Mouse (Mus musculus): ENCODE measurements around the gene Vcl.

Vcl gene

DNA sequence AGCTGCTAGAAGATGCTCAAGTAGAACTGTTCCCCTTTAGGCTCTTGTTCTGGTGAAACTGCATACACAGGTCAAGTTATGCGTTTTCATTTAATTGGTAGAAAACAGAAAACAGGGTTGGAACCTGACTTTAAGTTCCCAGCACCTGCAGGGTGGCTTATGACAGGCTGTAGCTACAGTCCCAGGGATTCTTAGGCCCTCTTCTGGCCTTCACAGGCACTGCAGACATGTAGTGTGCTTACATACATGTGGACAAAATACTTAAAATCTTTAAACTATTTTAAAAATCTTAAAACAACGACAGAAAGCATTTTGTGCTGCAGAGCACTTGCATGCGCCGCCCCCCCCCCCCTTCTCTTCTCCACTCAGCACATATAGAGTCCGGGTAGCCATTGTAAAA, 140.4 kb downstream of the Vcl start:
- DNase-seq: no peak

DNA sequence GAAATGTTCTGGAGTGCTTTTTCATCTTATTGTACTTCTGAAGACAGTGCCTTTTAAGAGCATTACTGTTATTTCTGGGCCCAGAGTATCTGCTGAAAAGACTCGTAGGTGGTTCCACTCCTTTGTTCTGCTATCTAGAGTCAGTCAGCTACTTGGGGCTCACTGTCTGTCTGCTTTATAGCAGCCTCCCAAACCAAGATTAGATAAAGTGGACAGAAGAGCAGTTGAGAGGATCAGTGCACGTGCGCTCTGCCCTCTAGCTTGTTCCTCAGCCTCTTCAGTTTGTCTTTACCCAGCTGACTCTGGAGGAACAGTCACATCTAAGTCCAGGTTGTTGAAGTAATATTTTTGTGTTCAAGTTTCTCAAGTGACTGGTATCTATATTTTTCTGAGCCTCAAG, 144.8 kb downstream of the Vcl start:
- DNase-seq: no peak

DNA sequence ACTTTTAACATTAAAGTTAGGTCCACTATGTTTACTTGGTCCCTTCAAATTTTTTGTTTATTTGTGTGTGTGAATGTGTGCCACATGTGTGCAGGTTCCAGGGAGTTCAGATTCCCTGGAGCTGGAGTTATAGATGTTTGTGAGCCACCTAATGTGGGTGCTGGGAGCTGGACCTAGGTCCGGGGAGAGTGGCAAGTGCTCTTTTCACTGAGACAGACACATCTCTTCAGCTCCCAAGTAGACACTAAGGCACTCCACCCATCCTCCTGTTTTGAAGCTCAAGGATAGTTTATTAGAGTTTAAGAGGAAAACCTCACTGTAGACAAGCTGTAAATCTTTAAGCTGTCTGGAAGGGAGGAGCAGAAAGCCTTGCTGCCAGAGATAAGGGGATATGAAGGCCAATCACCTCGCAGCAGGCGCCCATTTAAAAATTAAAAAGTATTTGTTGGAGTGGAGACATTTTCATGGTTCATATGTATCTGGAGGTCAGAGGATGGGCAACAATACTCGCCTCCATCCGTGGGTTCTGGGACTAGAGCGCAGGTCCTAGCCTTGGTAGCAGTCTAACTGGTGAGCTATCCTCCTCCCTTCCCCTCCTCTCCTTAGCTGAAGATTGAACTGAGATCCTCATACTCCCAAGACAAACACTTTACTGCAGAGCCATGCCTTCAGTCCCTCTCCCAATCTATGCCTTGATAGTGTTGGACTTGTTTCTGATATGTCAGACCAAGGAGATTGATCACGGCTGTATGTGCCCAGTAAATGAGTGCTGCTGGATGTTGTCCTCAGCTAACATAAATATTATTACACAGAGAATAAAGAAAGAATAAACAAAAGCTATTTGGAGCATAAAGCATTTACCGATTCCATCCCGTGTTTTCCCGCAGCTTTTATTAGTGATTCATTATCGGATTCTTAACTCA, 145.5 kb downstream of the Vcl start:
- peak; percentile 24 for DNase-seq

DNA sequence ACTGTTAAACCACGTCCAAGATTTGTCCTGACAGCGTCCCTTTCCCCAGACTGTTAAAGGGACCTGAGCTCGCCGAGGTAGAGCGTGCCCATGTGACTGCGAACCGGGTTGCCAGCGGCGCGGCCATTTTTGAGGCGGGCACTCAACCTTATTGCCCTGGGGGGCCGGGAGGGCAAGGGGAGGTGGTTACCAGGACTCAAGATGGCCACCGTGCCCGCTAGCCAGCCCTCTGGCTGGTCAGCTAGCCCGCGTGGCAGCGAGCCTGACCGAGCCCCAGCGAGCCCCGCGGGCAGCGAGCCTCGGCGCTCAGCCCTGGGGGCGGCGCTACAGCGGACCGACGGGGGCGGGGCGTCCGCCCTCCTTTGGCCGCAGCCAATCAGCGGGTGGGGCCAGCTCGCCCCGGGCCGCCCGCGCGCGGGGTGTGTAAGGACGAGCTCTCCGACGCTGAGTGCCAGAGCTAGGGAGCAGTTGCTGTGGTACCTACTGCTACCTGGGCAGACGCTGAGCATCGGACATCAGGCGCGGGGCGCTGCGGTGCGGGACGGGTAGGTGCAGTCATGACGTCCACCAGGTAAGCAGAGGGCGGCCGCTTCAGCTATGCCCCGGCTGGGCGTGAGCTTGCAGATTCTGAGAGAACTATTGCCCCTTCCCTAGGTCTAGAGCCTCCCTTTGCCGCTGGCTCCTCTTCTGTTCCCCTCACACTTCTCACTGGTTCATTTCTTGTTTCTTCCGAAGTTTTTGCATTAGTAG, 146.7 kb downstream of the Vcl start:
- peak; percentile 98 for DNase-seq

DNA sequence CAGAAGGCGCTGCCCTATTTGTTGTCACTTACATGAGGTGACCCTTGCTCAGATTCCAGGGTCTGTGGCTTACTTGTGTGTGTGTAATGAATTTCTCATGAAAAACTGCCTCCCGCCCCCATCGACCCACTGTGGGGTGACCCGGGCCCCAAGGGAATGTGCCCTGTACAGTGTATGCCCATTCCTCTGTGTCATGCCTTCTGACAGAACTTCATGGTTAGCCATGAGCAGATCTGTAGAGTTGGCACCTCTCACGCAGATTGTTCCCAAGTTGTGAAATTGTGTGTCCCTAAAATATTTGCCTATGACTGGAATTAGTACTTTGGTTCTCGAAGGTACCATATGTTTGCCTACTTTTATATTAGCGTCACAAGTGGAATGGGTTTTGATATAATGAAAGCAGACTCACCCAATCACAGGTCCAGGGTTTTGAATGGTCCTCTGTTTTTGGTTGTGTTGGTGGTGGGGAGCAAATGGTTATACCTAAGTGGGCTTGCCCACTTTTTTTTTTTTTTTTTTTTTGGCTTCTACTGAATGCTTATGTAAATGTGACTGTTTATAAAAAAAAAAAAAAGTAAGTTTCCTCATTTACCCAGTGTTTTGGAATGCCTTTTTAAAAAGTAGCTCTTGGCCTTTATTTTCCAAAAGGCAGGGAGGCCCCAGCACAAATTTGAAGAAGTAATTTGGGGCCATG, 147.4 kb downstream of the Vcl start:
- peak; percentile 67 for DNase-seq

DNA sequence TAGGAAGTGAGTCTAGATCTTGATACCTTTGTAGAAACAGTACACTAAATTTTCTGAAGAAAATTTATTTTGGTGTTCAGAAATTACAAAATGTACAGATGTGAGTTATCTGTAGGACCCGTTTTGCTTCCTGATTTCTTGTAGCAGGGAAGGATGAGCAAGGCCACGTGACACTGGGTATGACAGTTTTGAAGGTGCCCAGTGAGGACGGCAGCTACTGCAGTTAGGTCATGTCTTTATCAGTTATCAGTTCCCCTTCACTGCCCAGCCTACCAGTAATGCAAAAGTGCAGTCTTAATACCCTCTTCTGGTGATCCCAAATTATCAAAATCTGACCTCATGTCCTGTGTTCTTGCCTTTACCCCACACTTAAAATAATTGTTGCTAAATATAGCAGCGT, 148.7 kb downstream of the Vcl start:
- DNase-seq: no peak

DNA sequence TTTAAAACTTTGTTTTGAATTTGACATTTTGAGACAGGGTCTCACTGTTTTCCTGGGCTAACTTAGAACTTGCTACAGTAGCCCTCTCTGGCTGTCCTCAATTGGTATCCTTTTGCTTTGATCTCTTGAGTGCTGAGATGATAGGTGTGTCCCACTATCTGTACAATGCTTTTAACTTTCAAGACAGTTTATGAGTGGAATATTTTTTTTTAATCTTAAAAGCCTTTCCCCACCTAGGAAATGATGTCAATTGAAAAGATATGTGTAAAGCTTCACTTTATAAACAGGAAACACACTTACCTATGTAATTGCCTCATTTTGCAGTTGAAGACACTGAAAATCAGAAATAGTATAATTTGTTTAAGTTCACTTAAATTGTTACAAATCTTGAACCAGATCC, 149.3 kb downstream of the Vcl start:
- no peak for DNase-seq

DNA sequence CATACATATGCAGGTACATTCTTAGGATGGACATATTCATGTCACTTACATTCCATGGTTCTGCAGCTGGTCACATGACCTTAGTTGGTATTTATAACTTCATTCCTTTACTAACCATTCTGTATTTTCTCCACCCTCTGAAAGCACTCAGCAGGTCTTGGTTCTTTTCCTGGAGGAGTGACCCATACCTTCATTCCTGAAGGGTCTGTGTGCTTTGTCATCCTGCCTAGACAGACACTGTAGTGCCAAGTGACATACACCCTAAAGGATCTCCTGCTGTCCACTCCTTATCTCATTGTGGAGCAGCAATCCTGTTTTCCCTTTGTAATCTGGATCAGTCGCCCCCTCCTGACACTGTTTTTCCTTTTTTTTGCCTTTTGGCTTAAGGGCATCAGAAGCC, 153.6 kb downstream of the Vcl start:
- no peak for DNase-seq
